Mouse (Mus musculus) embryonic facial prominence, embryonic 10.5 days (tissue): Measurements from ENCODE around the gene Gm21750. TPM values are rescaled to one million over a fixed set of nuclear protein-coding genes. Genes with fewer than 3 reads are reported as not detected.
A peak's percentile ranks its signal among the peaks of the same experiment; 100 is the strongest.

Experiments used
- DNase-seq: peaks from one replicate; pipeline ENCODE4 v3.0.0-alpha.2; 2017; ENCODE audit warnings: low spot score
- H3K27ac ChIP-seq: fragments of 300-500 bp; sonication (generic); replicated peaks from 2 replicates; pipeline ENCODE4 v1.5.1; 2016; ENCODE audit warnings: mild to moderate bottlenecking
- H3K27me3 ChIP-seq: fragments of 300-500 bp; sonication (generic); replicated peaks from 2 replicates; pipeline ENCODE4 v1.6.1; 2016; ENCODE audit warnings: low read depth, mild to moderate bottlenecking; ENCODE audit not compliant: poor library complexity, severe bottlenecking
- H3K36me3 ChIP-seq: fragments of 300-500 bp; sonication (generic); replicated peaks from 2 replicates; pipeline ENCODE4 v1.6.1; 2016; ENCODE audit warnings: mild to moderate bottlenecking, moderate library complexity
- H3K4me1 ChIP-seq: fragments of 300-500 bp; sonication (generic); 2 replicates; pipeline ENCODE4 v1.6.1; 2016
- H3K4me3 ChIP-seq: fragments of 300-500 bp; sonication (generic); 2 replicates; pipeline ENCODE4 v1.5.1; 2016; ENCODE audit warnings: mild to moderate bottlenecking, moderate library complexity
- H3K9me3 ChIP-seq: fragments of 300-500 bp; sonication (generic); 2 replicates; pipeline ENCODE4 v1.6.1; 2016; ENCODE audit warnings: mild to moderate bottlenecking
- WGBS: fragments of 180-500 bp; shearing (Covaris S2); methylation state at CpG from one replicate; pipeline ENCODE4 v1.1.7; 2016; 5-methylcytosine and 5-hydroxymethylcytosine counted together
- polyA plus RNA-seq: library from polyadenylated mRNA; unstranded; fragments of >200 nt; fragmentation: Nextera tagmentation; extraction: Ambion mirVana; gene quantifications from 2 replicates; pipeline ENCODE4 v1.2.1, GENCODE M21; 2016

Gm21750 gene
- polyA plus RNA-seq, 1 experiment from 2014 or later: not detected

DNA sequence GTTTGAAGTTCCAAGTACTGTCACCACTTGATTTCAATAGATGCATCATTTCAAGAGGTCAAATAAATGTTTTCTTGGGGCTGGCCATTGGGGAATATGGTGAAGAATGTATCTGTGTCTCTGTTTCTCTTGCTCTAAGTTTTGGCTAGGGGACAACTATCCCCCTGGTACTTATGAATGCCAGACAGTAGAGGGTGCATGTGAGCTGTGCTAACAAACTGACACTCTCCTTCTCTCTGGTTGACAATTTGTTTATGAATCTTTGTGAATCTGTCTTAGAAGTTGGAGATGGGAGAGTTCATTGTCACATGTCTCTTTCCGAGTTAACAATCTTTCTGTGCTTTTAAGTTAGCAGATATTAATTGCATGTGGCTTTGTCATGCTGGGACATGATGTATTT, 39.2 kb downstream of the Gm21750 start:
- no peak overlapping the region for H3K27ac ChIP-seq
- no peaks in the 10 kb centered on the region for H3K27me3 ChIP-seq
- H3K36me3 ChIP-seq: no peaks in the 10 kb centered on the region
- no peaks in the 10 kb centered on the region for H3K4me1 ChIP-seq
- no peak overlapping the region for H3K4me3 ChIP-seq
- H3K9me3 ChIP-seq: no peaks in the 10 kb centered on the region
- peak; percentile 9 for DNase-seq
- 74% methylated on average over 1 of the region's 1 CpGs for WGBS

GRCm38 (mm10) chr14:73709412-73710110, 48.5 kb downstream of the Gm21750 start:
- Histone ChIP-seq H3K4me1 (no peaks in the 10 kb centered on the region), H3K27ac (no peak overlapping the region), H3K4me3 (no peak overlapping the region), H3K9me3 (no peaks in the 10 kb centered on the region), H3K27me3 (no peaks in the 10 kb centered on the region), H3K36me3 (no peaks in the 10 kb centered on the region)
- 89% methylated on average over 9 of the region's 9 CpGs for WGBS
- no peak for DNase-seq

Other genes starting within 250 kb of the Gm21750 start
- 118 and 122 TPM in 2 replicates for gene Med4, start 151.2 kb upstream of the Gm21750 start, polyA plus RNA-seq
- gene Sucla2, start 135.9 kb upstream of the Gm21750 start, polyA plus RNA-seq: 101 TPM in 2 replicates
- 6.9 and 8.5 TPM in 2 replicates for gene Nudt15, start 113.0 kb upstream of the Gm21750 start, polyA plus RNA-seq